Mouse (Mus musculus): ENCODE results near the gene Acer3. TPM values are rescaled to one million over a fixed set of nuclear protein-coding genes. Genes with fewer than 3 reads are reported as not detected.
A peak's percentile ranks its signal among the peaks of the same experiment; 100 is the strongest.

Gene Acer3
- total and polyA plus RNA-seq, 3 experiments = 12.1 to 145 (median 67.7) TPM

DNA sequence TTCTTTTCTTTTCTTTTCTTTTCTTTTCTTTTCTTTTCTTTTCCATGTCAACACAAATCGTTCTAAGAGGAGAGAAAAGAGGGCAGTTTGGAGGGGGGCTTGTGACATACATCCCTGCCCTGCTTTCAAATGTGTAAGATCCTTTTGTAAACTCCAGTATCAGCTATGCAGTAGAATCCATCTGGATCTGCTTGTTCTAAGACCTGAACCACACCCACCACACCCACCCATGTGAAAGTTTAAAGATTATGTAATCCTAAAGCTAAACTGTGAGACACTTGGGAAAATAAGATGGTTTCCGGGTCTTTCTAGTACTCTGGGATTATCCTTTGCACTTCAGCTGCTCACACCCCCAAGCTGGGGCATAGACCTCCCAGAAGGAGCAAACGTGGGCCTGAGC lies 21.2 kb upstream of the Acer3 start:
- Histone ChIP-seq H3K27me3 (ENCODE audit: insufficient read depth, low read length) (peaks cover 15% of the 10 kb centered on the region), H3K9me3 (replicated peaks) (no peaks in the 10 kb centered on the region), H3K4me1 (ENCODE audit: insufficient read depth, low read depth, low read length) (peaks cover 42% of the 10 kb centered on the region), H3K4me3 (ENCODE audit: low read depth, low read length) (no peak overlapping the region), H3K36me3 (replicated peaks) (no peaks in the 10 kb centered on the region)
- DNase-seq (ENCODE audit: low spot score) (no peak), ATAC-seq (ENCODE audit: extremely low read depth, insufficient number of reproducible peaks, low FRiP score, poor library complexity, severe bottlenecking) (no peak)
- TF ChIP-seq CTCF (IDR thresholded peaks at IDR 0.05; ENCODE audit: low read depth, low read length) (no peak), GATA2 (IDR thresholded peaks at IDR 0.05; ENCODE audit: borderline replicate concordance, low read depth, low read length) (no peak), GATA1 (IDR thresholded peaks at IDR 0.05; ENCODE audit: borderline replicate concordance, low read length) (no peak), POLR2AphosphoS5 (IDR thresholded peaks at IDR 0.05; ENCODE audit: insufficient replicate concordance, low read depth, low read length) (no peak), TAL1 (conservative IDR thresholded peaks at IDR 0.05; ENCODE audit: low read depth, low read length) (no peak)

DNA sequence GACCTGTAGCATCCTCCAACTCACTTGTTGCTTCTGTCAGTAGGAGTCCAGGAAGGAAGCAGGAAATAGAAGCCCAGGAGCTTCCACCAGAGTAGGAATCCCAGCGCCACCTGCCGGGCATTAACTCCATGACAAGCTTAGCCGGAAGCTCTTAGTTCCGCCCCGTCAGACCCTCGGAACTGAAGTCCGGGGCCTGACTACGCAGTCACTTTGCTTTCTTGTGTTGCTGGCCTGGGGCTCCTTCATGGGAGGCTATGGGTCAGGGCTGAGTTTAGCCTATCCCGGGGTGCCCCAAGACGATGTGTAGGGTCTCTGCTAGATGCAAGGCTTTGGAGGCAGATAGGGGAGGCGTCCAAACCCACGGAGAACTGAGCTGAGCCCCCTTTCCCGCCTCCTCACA lies 20.5 kb upstream of the Acer3 start:
- ATAC-seq (ENCODE audit: extremely low read depth, insufficient number of reproducible peaks, low FRiP score, poor library complexity, severe bottlenecking) (peak; percentile 62), DNase-seq (ENCODE audit: low spot score) (peak; percentile 59)
- peak overlapping the region; percentile 70 for H3K4me3 ChIP-seq (ENCODE audit: low read depth, low read length)
- H3K4me1 ChIP-seq (ENCODE audit: insufficient read depth, low read depth, low read length) = peaks cover 45% of the 10 kb centered on the region
- H3K36me3 ChIP-seq (replicated peaks) = no peaks in the 10 kb centered on the region
- no peaks in the 10 kb centered on the region for H3K9me3 ChIP-seq (replicated peaks)
- TF ChIP-seq TAL1 (conservative IDR thresholded peaks at IDR 0.05; ENCODE audit: low read depth, low read length) (no peak), CTCF (IDR thresholded peaks at IDR 0.05; ENCODE audit: low read depth, low read length) (peak; percentile 42), POLR2AphosphoS5 (IDR thresholded peaks at IDR 0.05; ENCODE audit: insufficient replicate concordance, low read depth, low read length) (no peak), GATA2 (IDR thresholded peaks at IDR 0.05; ENCODE audit: borderline replicate concordance, low read depth, low read length) (no peak), GATA1 (IDR thresholded peaks at IDR 0.05; ENCODE audit: borderline replicate concordance, low read length) (no peak)
- peaks cover 15% of the 10 kb centered on the region for H3K27me3 ChIP-seq (ENCODE audit: insufficient read depth, low read length)

DNA sequence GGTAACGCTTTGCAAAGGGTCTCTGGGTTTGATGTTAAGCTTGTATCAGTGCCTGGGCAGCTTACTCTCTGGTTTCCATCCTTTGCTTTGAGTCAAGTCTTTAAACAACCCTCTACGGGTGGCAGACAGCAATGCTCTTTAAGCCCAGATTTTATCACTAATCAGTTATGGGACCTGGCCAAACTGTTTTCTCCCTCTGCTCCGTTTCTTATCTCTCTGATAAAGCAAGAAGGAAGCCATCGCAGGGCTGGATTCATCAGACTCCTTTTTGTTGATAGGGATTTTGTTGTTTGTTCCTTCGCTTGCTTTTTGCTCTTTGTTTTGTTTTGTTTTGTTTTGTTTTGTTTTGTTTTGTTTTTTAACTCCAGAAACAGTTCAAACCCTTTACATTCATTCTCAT lies 19.3 kb upstream of the Acer3 start:
- TF ChIP-seq GATA2 (IDR thresholded peaks at IDR 0.05; ENCODE audit: borderline replicate concordance, low read depth, low read length) (no peak), CTCF (IDR thresholded peaks at IDR 0.05; ENCODE audit: low read depth, low read length) (no peak), POLR2AphosphoS5 (IDR thresholded peaks at IDR 0.05; ENCODE audit: insufficient replicate concordance, low read depth, low read length) (no peak), GATA1 (IDR thresholded peaks at IDR 0.05; ENCODE audit: borderline replicate concordance, low read length) (no peak), TAL1 (conservative IDR thresholded peaks at IDR 0.05; ENCODE audit: low read depth, low read length) (no peak)
- Histone ChIP-seq H3K4me1 (ENCODE audit: insufficient read depth, low read depth, low read length) (peaks cover 49% of the 10 kb centered on the region), H3K9me3 (replicated peaks) (no peaks in the 10 kb centered on the region), H3K4me3 (ENCODE audit: low read depth, low read length) (peak overlapping the region; percentile 65; the same call in 1 of the 2 replicates), H3K36me3 (replicated peaks) (no peaks in the 10 kb centered on the region), H3K27me3 (ENCODE audit: insufficient read depth, low read length) (peaks cover 8% of the 10 kb centered on the region)
- DNase-seq (ENCODE audit: low spot score) = no peak
- no peak for ATAC-seq (ENCODE audit: extremely low read depth, insufficient number of reproducible peaks, low FRiP score, poor library complexity, severe bottlenecking)

DNA sequence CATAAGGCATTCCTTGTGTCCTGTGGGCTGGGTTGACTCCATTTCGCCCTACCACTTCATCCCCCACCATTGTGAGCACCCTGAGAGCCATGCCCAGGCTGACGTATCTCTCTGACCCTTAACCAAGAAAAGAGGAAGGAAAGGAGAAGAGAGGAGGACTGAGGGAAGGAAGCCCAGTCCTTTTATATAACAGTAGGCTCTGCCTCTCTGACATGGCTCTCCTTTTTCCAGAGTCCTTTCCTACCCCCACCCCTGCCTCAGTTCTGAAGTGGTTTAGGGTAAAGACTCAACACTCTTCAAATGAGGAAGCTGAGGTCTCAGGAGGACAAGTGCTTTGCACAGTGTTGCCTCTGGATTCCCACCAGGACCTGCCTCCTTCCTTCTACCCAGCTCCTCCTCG lies 13.0 kb upstream of the Acer3 start:
- peaks cover 59% of the 10 kb centered on the region for H3K4me1 ChIP-seq (ENCODE audit: insufficient read depth, low read depth, low read length)
- no peak for TF ChIP-seq CTCF (IDR thresholded peaks at IDR 0.05; ENCODE audit: low read depth, low read length)
- DNase-seq (ENCODE audit: low spot score) = no peak
- H3K36me3 ChIP-seq (replicated peaks) = no peaks in the 10 kb centered on the region
- H3K4me3 ChIP-seq (ENCODE audit: low read depth, low read length) = no peak overlapping the region
- H3K27me3 ChIP-seq (ENCODE audit: insufficient read depth, low read length) = no peaks in the 10 kb centered on the region
- ATAC-seq (ENCODE audit: extremely low read depth, insufficient number of reproducible peaks, low FRiP score, poor library complexity, severe bottlenecking) = no peak
- H3K9me3 ChIP-seq (replicated peaks) = no peaks in the 10 kb centered on the region

DNA sequence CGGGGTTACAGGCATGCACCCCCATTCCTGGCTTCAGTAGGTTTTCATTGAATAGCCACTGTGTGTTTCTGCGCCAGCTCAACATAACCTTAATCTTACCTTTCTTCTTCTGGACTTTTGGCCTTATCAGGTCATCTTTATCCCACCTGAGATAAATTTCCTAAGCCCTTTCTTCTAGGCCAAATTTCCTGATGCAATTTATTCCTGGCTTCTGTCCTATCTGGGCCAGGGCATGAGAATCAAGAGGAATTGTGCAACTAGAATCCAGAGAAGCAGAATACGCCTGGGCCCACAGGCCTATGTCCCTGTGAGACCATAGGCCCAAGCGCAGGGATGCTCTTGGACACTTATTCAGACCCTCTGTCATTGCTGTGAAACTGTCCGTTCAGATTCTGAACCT lies 12.5 kb upstream of the Acer3 start:
- Histone ChIP-seq H3K9me3 (replicated peaks) (no peaks in the 10 kb centered on the region), H3K4me1 (ENCODE audit: insufficient read depth, low read depth, low read length) (peaks cover 63% of the 10 kb centered on the region), H3K36me3 (replicated peaks) (no peaks in the 10 kb centered on the region), H3K27me3 (ENCODE audit: insufficient read depth, low read length) (no peaks in the 10 kb centered on the region), H3K4me3 (ENCODE audit: low read depth, low read length) (no peak overlapping the region)
- DNase-seq (ENCODE audit: low spot score) = no peak
- no peak for ATAC-seq (ENCODE audit: extremely low read depth, insufficient number of reproducible peaks, low FRiP score, poor library complexity, severe bottlenecking)
- TF ChIP-seq GATA2 (IDR thresholded peaks at IDR 0.05; ENCODE audit: borderline replicate concordance, low read depth, low read length) (no peak), TAL1 (conservative IDR thresholded peaks at IDR 0.05; ENCODE audit: low read depth, low read length) (no peak), CTCF (IDR thresholded peaks at IDR 0.05; ENCODE audit: low read depth, low read length) (no peak), GATA1 (IDR thresholded peaks at IDR 0.05; ENCODE audit: borderline replicate concordance, low read length) (no peak), POLR2AphosphoS5 (IDR thresholded peaks at IDR 0.05; ENCODE audit: insufficient replicate concordance, low read depth, low read length) (no peak)

DNA sequence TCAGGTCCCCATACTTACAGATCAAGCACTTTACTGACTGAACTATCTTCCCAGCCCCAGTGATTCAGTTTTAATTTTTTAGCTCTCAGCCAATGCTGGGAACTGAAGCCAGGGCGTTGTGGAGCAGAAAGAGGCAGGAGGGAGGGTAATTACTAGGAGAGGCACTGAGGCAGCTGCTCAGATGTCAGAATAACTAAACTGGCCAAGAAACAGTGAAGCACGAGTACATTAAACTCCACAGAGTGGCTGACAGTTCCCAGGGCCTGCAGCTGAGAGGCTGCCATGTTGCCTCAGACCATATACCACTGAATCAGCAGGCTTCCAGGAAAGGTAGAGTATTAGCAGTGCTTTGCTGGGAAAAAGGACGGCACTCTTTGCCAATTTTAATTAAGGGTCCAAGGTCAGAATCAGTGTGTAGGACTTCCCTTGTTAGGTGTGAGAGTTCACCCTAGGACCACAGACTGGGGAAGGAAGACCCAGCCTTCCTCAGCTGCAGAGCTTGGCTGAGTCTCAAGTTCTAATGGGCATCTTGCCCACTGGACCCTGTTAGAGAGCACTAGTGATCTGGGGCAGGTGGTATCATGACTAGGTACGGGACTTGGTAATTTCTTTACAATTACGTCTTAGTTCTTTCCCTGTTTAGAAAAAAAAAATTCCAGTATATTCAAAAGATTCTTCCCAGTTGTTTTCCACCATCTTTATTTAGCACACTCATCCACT lies 11.8 kb upstream of the Acer3 start:
- no peaks in the 10 kb centered on the region for H3K27me3 ChIP-seq (ENCODE audit: insufficient read depth, low read length)
- H3K4me3 ChIP-seq (ENCODE audit: low read depth, low read length) = no peak overlapping the region
- peaks cover 69% of the 10 kb centered on the region for H3K4me1 ChIP-seq (ENCODE audit: insufficient read depth, low read depth, low read length)
- no peaks in the 10 kb centered on the region for H3K36me3 ChIP-seq (replicated peaks)
- no peaks in the 10 kb centered on the region for H3K9me3 ChIP-seq (replicated peaks)
- no peak for TF ChIP-seq POLR2AphosphoS5 (IDR thresholded peaks at IDR 0.05; ENCODE audit: insufficient replicate concordance, low read depth, low read length)
- TF ChIP-seq CTCF (IDR thresholded peaks at IDR 0.05; ENCODE audit: low read depth, low read length) = no peak
- no peak for TF ChIP-seq GATA1 (IDR thresholded peaks at IDR 0.05; ENCODE audit: borderline replicate concordance, low read length)
- no peak for TF ChIP-seq TAL1 (conservative IDR thresholded peaks at IDR 0.05; ENCODE audit: low read depth, low read length)
- no peak for TF ChIP-seq GATA2 (IDR thresholded peaks at IDR 0.05; ENCODE audit: borderline replicate concordance, low read depth, low read length)
- DNase-seq (ENCODE audit: low spot score) = no peak
- ATAC-seq (ENCODE audit: extremely low read depth, insufficient number of reproducible peaks, low FRiP score, poor library complexity, severe bottlenecking) = no peak

Data from G1E (cell line).